Mouse (Mus musculus) stomach, adult 2 months (tissue): ENCODE measurements around the gene Gm49393. TPM values are rescaled to one million over a fixed set of nuclear protein-coding genes. Genes with fewer than 3 reads are reported as not detected.

Experiments
- polyA plus RNA-seq: library from polyadenylated mRNA; depleted of rRNA; stranded (reverse); fragments of >200 nt; gene quantifications from 2 replicates; pipeline ENCODE4 v1.2.3, GENCODE M21; 2012; rRNA removed

The Gm49393 gene
- not detected in 2 replicates for polyA plus RNA-seq

GRCm38 (mm10) chr13:60935490-60935889 lies at the start of gene Gm49393:
Gene Gm49393, minus strand, starts transcription at chr13:60935590.

GRCm38 (mm10) chr13:60941884-60942283 lies 6.5 kb upstream of the Gm49393 start, which contains the start of gene Tpbpa:
Gene Tpbpa, minus strand, starts transcription at chr13:60941984.

GRCm38 (mm10) chr13:60936500-60936901 lies 1.1 kb upstream of the Gm49393 start, which contains the start of the genes Gm49391 and Ctla2a:
Gene Gm49391, minus strand, starts transcription at chr13:60936571.
Gene Ctla2a, minus strand, starts transcription at chr13:60936625.

GRCm38 (mm10) chr13:60904780-60905179 lies 30.6 kb downstream of the Gm49393 start, which contains the start of gene Tpbpb:
Gene Tpbpb, minus strand, starts transcription at chr13:60904880.

GRCm38 (mm10) chr13:60897328-60897727 lies 38.1 kb downstream of the Gm49393 start, which contains the start of gene Ctla2b:
Gene Ctla2b, minus strand, starts transcription at chr13:60897447.

GRCm38 (mm10) chr13:60896794-60897193 lies 38.6 kb downstream of the Gm49393 start, which contains the start of gene Gm49392:
Gene Gm49392, minus strand, starts transcription at chr13:60896894.

GRCm38 (mm10) chr13:60864281-60864680 lies 71.1 kb downstream of the Gm49393 start, which contains the start of gene 4930486L24Rik:
Gene 4930486L24Rik, minus strand, starts transcription at chr13:60864475.

Other genes starting within 250 kb of the Gm49393 start
- not detected in 2 replicates for gene BC051665, start 149.2 kb downstream of the Gm49393 start, polyA plus RNA-seq
- gene Ctsll3, start 132.7 kb downstream of the Gm49393 start, polyA plus RNA-seq, result not detected in 2 replicates
- not detected in 2 replicates for gene 4930486L24Rik, start 71.1 kb downstream of the Gm49393 start, polyA plus RNA-seq
- gene Gm49392, start 38.7 kb downstream of the Gm49393 start, polyA plus RNA-seq, result not detected in 2 replicates
- 0.10 and 0.53 TPM in 2 replicates for gene Ctla2b, start 38.1 kb downstream of the Gm49393 start, polyA plus RNA-seq
- not detected in 2 replicates for gene Tpbpb, start 30.7 kb downstream of the Gm49393 start, polyA plus RNA-seq
- 0.08 and 0.12 TPM in 2 replicates for gene Gm49391, start 981 bp upstream of the Gm49393 start, polyA plus RNA-seq
- 0.63 and 1.1 TPM in 2 replicates for gene Ctla2a, start 1.0 kb upstream of the Gm49393 start, polyA plus RNA-seq
- gene Tpbpa, start 6.4 kb upstream of the Gm49393 start, polyA plus RNA-seq, result not detected in 2 replicates
- gene Ctsj, start 70.4 kb upstream of the Gm49393 start, polyA plus RNA-seq, result not detected in 2 replicates
- not detected in 2 replicates for gene Ctsq, start 105.0 kb upstream of the Gm49393 start, polyA plus RNA-seq
- gene Ctsr, start 228.7 kb upstream of the Gm49393 start, polyA plus RNA-seq, result not detected in 2 replicates